Mouse (Mus musculus): ENCODE data around the gene Abca17. TPM values are rescaled to one million over a fixed set of nuclear protein-coding genes. Genes with fewer than 3 reads are reported as not detected.

The Abca17 gene
- polyA plus RNA-seq (2015; fragmentation: Nextera tagmentation; extraction: Ambion mirVana) = 0.06 TPM in 1 of 2 replicates, not detected in the other

GRCm38 (mm10) chr17:24350926-24351759 lies at the start of gene Abca17:
Abca17 (minus strand) TSS chr17:24351068.
- Histone ChIP-seq H3K4me2 (replicated peaks) (peak within 1 kb of the TSS; percentile 94), H3K9me3 (no peaks in the 10 kb centered on the region), H3K36me3 (no peaks in the 10 kb centered on the region), H3K9ac (peak within 1 kb of the TSS; percentile 77), H3K4me3 (replicated peaks) (peak within 1 kb of the TSS; percentile 79), H3K4me1 (replicated peaks) (peaks cover 9% of the 10 kb centered on the region), H3K27me3 (replicated peaks) (peaks cover 11% of the 10 kb centered on the region; the same call in 1 of the 2 replicates), H3K27ac (peak within 1 kb of the TSS; percentile 68; the same call in 1 of the 2 replicates)
- ATAC-seq = peak; percentile 36
- 2% methylated on average over 42 of the region's 42 CpGs for WGBS

GRCm38 (mm10) chr17:24394456-24394855 lies 43.6 kb upstream of the Abca17 start:
- Histone ChIP-seq H3K4me1 (replicated peaks) (no peaks in the 10 kb centered on the region), H3K9ac (no peak overlapping the region), H3K9me3 (no peaks in the 10 kb centered on the region), H3K27ac (no peak overlapping the region), H3K36me3 (0 out of 2 replicates have a peak, but pooled peaks cover 3% of the 10 kb centered on the region), H3K4me3 (replicated peaks) (no peak overlapping the region), H3K4me2 (replicated peaks) (no peak overlapping the region), H3K27me3 (replicated peaks) (no peaks in the 10 kb centered on the region)
- no peak for ATAC-seq
- 82% methylated on average over 7 of the region's 7 CpGs for WGBS

GRCm38 (mm10) chr17:24393527-24393926 lies 42.7 kb upstream of the Abca17 start:
- no peaks in the 10 kb centered on the region for H3K9me3 ChIP-seq
- 23% methylated on average over 4 of the region's 4 CpGs for WGBS
- peak; percentile 92 for ATAC-seq
- H3K4me3 ChIP-seq (replicated peaks) = no peak overlapping the region
- H3K9ac ChIP-seq = no peak overlapping the region
- no peaks in the 10 kb centered on the region for H3K4me1 ChIP-seq (replicated peaks)
- no peaks in the 10 kb centered on the region for H3K27me3 ChIP-seq (replicated peaks)
- no peak overlapping the region for H3K27ac ChIP-seq
- no peak overlapping the region for H3K4me2 ChIP-seq (replicated peaks)
- H3K36me3 ChIP-seq = 0 out of 2 replicates have a peak, but pooled peaks cover 3% of the 10 kb centered on the region

- Histone ChIP-seq H3K9ac (no peak overlapping the region), H3K4me3 (replicated peaks) (no peak overlapping the region), H3K27me3 (replicated peaks) (no peaks in the 10 kb centered on the region), H3K4me2 (replicated peaks) (no peak overlapping the region), H3K27ac (no peak overlapping the region), H3K36me3 (0 out of 2 replicates have a peak, but pooled peaks cover 3% of the 10 kb centered on the region), H3K4me1 (replicated peaks) (no peaks in the 10 kb centered on the region), H3K9me3 (no peaks in the 10 kb centered on the region)
- 68% methylated on average over 8 of the region's 8 CpGs for WGBS
- no peak for ATAC-seq
These were observed 40.3 kb upstream of the Abca17 start for GRCm38 (mm10) chr17:24391149-24391548.

- WGBS = 0% methylated on average over 2 of the region's 2 CpGs
- H3K4me3 ChIP-seq (replicated peaks) = no peak overlapping the region
- H3K9me3 ChIP-seq = no peaks in the 10 kb centered on the region
- H3K4me2 ChIP-seq (replicated peaks) = no peak overlapping the region
- ATAC-seq = 0 out of 2 replicates have a peak, but pooled peaks have one; percentile 10
- no peaks in the 10 kb centered on the region for H3K27me3 ChIP-seq (replicated peaks)
- H3K4me1 ChIP-seq (replicated peaks) = no peaks in the 10 kb centered on the region
- no peak overlapping the region for H3K9ac ChIP-seq
- H3K27ac ChIP-seq = no peak overlapping the region
- H3K36me3 ChIP-seq = 0 out of 2 replicates have a peak, but pooled peaks cover 3% of the 10 kb centered on the region
These were observed 39.0 kb upstream of the Abca17 start for GRCm38 (mm10) chr17:24389865-24390264.

- WGBS = 82% methylated on average over 5 of the region's 5 CpGs
- no peak overlapping the region for H3K27ac ChIP-seq
- ATAC-seq = no peak
- peaks cover 3% of the 10 kb centered on the region; the same call in 1 of the 2 replicates for H3K36me3 ChIP-seq
- H3K27me3 ChIP-seq (replicated peaks) = no peaks in the 10 kb centered on the region
- H3K9ac ChIP-seq = no peak overlapping the region
- H3K4me1 ChIP-seq (replicated peaks) = no peaks in the 10 kb centered on the region
- H3K4me2 ChIP-seq (replicated peaks) = no peak overlapping the region
- no peak overlapping the region for H3K4me3 ChIP-seq (replicated peaks)
- H3K9me3 ChIP-seq = no peaks in the 10 kb centered on the region
These were observed 37.8 kb upstream of the Abca17 start for GRCm38 (mm10) chr17:24388711-24389110.

- Histone ChIP-seq H3K9ac (no peak overlapping the region), H3K9me3 (no peaks in the 10 kb centered on the region), H3K27ac (no peak overlapping the region), H3K27me3 (replicated peaks) (no peaks in the 10 kb centered on the region), H3K36me3 (no peaks in the 10 kb centered on the region; the same call in 1 of the 2 replicates), H3K4me2 (replicated peaks) (no peak overlapping the region), H3K4me1 (replicated peaks) (no peaks in the 10 kb centered on the region), H3K4me3 (replicated peaks) (no peak overlapping the region)
- no peak for ATAC-seq
- 75% methylated on average over 8 of the region's 8 CpGs for WGBS
These were observed 32.9 kb upstream of the Abca17 start for GRCm38 (mm10) chr17:24383789-24384188.

GRCm38 (mm10) chr17:24378496-24378895 lies 27.6 kb upstream of the Abca17 start:
- H3K27me3 ChIP-seq (replicated peaks) = no peaks in the 10 kb centered on the region
- WGBS = 84% methylated on average over 2 of the region's 2 CpGs
- ATAC-seq = no peak

GRCm38 (mm10) chr17:24375886-24376285 lies 25.0 kb upstream of the Abca17 start:
- Histone ChIP-seq H3K27ac (no peak overlapping the region), H3K9me3 (no peaks in the 10 kb centered on the region), H3K4me3 (replicated peaks) (no peak overlapping the region), H3K9ac (no peak overlapping the region), H3K4me1 (replicated peaks) (no peaks in the 10 kb centered on the region), H3K36me3 (no peaks in the 10 kb centered on the region), H3K27me3 (replicated peaks) (no peaks in the 10 kb centered on the region), H3K4me2 (replicated peaks) (no peak overlapping the region)
- 90% methylated on average over 6 of the region's 6 CpGs for WGBS
- ATAC-seq = no peak

More at GRCm38 (mm10) chr17:24378496-24378895, 27.6 kb upstream of the Abca17 start:
- Histone ChIP-seq H3K4me3 (replicated peaks) (no peak overlapping the region), H3K36me3 (no peaks in the 10 kb centered on the region), H3K4me2 (replicated peaks) (no peak overlapping the region), H3K27ac (no peak overlapping the region), H3K4me1 (replicated peaks) (no peaks in the 10 kb centered on the region), H3K9me3 (no peaks in the 10 kb centered on the region), H3K9ac (no peak overlapping the region)

GRCm38 (mm10) chr17:24375094-24375712 lies 24.3 kb upstream of the Abca17 start:
- no peaks in the 10 kb centered on the region for H3K4me1 ChIP-seq (replicated peaks)
- no peaks in the 10 kb centered on the region for H3K9me3 ChIP-seq
- 61% methylated on average over 5 of the region's 5 CpGs for WGBS
- H3K4me3 ChIP-seq (replicated peaks) = no peak overlapping the region
- no peak for ATAC-seq
- H3K27ac ChIP-seq = no peak overlapping the region
- H3K4me2 ChIP-seq (replicated peaks) = no peak overlapping the region
- no peak overlapping the region for H3K9ac ChIP-seq
- no peaks in the 10 kb centered on the region for H3K36me3 ChIP-seq
- no peaks in the 10 kb centered on the region for H3K27me3 ChIP-seq (replicated peaks)

- no peaks in the 10 kb centered on the region for H3K36me3 ChIP-seq
- peaks cover 2% of the 10 kb centered on the region; the same call in 1 of the 2 replicates for H3K4me1 ChIP-seq (replicated peaks)
- no peaks in the 10 kb centered on the region for H3K27me3 ChIP-seq (replicated peaks)
- no peak overlapping the region for H3K4me3 ChIP-seq (replicated peaks)
- no peak overlapping the region for H3K27ac ChIP-seq
- H3K9me3 ChIP-seq = no peaks in the 10 kb centered on the region
- ATAC-seq = no peak
- H3K9ac ChIP-seq = no peak overlapping the region
- no peak overlapping the region for H3K4me2 ChIP-seq (replicated peaks)
- WGBS = 63% methylated on average over 13 of the region's 13 CpGs
These were observed 15.0 kb upstream of the Abca17 start for GRCm38 (mm10) chr17:24365863-24366262.

GRCm38 (mm10) chr17:24364461-24364860 lies 13.6 kb upstream of the Abca17 start:
- no peaks in the 10 kb centered on the region for H3K36me3 ChIP-seq
- no peaks in the 10 kb centered on the region for H3K27me3 ChIP-seq (replicated peaks)
- H3K4me1 ChIP-seq (replicated peaks) = peaks cover 11% of the 10 kb centered on the region
- H3K4me3 ChIP-seq (replicated peaks) = no peak overlapping the region
- no peak overlapping the region for H3K9ac ChIP-seq
- H3K9me3 ChIP-seq = no peaks in the 10 kb centered on the region
- no peak for ATAC-seq
- 85% methylated on average over 9 of the region's 9 CpGs for WGBS
- no peak overlapping the region for H3K27ac ChIP-seq
- no peak overlapping the region for H3K4me2 ChIP-seq (replicated peaks)

Data from intestine, embryonic 15.5 days (tissue).